Mouse (Mus musculus): ENCODE measurements around the gene Atp11b. TPM values are rescaled to one million over a fixed set of nuclear protein-coding genes. Genes with fewer than 3 reads are reported as not detected.
A peak's percentile ranks its signal among the peaks of the same experiment; 100 is the strongest.

Gene Atp11b
- polyA plus RNA-seq, 1 experiment = 82.5 TPM

DNA sequence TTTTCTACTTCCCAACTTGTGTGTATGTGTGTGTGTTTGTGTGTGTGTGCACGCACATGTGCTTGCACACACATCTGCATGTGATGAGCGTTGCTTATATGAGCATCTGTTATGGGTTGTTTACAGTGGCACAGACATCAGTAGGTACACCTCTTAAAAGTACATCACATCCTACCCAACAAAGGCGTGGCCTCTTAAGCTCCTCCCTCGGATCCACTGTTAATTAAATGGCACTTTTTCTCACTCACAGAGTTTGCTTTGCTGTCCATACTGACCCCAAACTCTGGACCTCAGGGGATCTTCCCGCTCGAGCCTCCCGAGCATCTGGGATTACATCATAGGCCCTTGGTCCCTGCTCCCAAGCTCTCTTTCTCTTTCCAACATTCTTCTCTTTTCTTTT, 31.1 kb upstream of the Atp11b start:
- peak overlapping the region; percentile 37; the same call in 1 of the 2 replicates for H3K4me3 ChIP-seq (ENCODE audit: low read depth, low read length)
- H3K27me3 ChIP-seq (ENCODE audit: control insufficient read depth, insufficient read depth, low read length, poor library complexity, severe bottlenecking) = no peaks in the 10 kb centered on the region
- TF ChIP-seq POLR2A (IDR thresholded peaks at IDR 0.05; ENCODE audit: insufficient read depth, low read length) (no peak), CTCF (IDR thresholded peaks at IDR 0.05; ENCODE audit: low read depth, low read length) (no peak), EP300 (IDR thresholded peaks at IDR 0.05; ENCODE audit: insufficient read depth, low read depth, low read length) (no peak)
- peaks cover 8% of the 10 kb centered on the region for H3K4me1 ChIP-seq (ENCODE audit: control insufficient read depth, insufficient read depth, low read length)
- H3K9ac ChIP-seq (ENCODE audit: low read depth, poor library complexity, severe bottlenecking) = 0 out of 2 replicates have a peak overlapping the region, but pooled peaks have one; percentile 40
- H3K27ac ChIP-seq (ENCODE audit: insufficient read depth, low read length) = peak overlapping the region; percentile 96
- no peaks in the 10 kb centered on the region for H3K36me3 ChIP-seq (ENCODE audit: control insufficient read depth, insufficient read depth, low read length, poor library complexity, severe bottlenecking)
- H3K9me3 ChIP-seq (replicated peaks; ENCODE audit: control insufficient read depth, insufficient read depth, low read length, poor library complexity, severe bottlenecking) = no peaks in the 10 kb centered on the region

- Histone ChIP-seq H3K36me3 (ENCODE audit: control insufficient read depth, insufficient read depth, low read length, poor library complexity, severe bottlenecking) (no peaks in the 10 kb centered on the region), H3K4me1 (ENCODE audit: control insufficient read depth, insufficient read depth, low read length) (peaks cover 5% of the 10 kb centered on the region), H3K9me3 (replicated peaks; ENCODE audit: control insufficient read depth, insufficient read depth, low read length, poor library complexity, severe bottlenecking) (no peaks in the 10 kb centered on the region), H3K9ac (ENCODE audit: low read depth, poor library complexity, severe bottlenecking) (peak overlapping the region; percentile 40; the same call in 1 of the 2 replicates), H3K27me3 (ENCODE audit: control insufficient read depth, insufficient read depth, low read length, poor library complexity, severe bottlenecking) (no peaks in the 10 kb centered on the region), H3K27ac (ENCODE audit: insufficient read depth, low read length) (peak overlapping the region; percentile 96), H3K4me3 (ENCODE audit: low read depth, low read length) (peak overlapping the region; percentile 47)
- TF ChIP-seq EP300 (IDR thresholded peaks at IDR 0.05; ENCODE audit: insufficient read depth, low read depth, low read length) (peak; percentile 99), POLR2A (IDR thresholded peaks at IDR 0.05; ENCODE audit: insufficient read depth, low read length) (no peak), CTCF (IDR thresholded peaks at IDR 0.05; ENCODE audit: low read depth, low read length) (no peak)
These were observed 30.2 kb upstream of the Atp11b start for GRCm38 (mm10) chr3:35723586-35724322.

DNA sequence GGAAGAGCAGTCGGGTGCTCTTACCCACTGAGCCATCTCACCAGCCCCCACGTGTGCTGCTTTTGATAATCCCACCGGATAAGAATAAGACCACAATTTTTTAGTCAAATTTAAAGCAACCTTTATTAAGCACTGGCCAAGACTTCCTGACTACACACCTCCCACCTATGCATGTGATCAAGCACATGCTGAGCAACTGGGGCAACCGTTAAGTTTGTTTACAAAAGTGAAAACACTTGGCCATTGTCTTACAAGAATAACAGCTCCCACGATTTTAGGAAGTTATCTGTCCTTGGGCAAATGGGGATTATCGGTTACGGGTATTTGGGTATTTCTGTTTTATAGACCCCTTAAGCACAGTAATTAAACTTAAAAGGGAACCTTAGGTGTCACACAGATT, 28.8 kb upstream of the Atp11b start:
- TF ChIP-seq CTCF (IDR thresholded peaks at IDR 0.05; ENCODE audit: low read depth, low read length) (no peak), EP300 (IDR thresholded peaks at IDR 0.05; ENCODE audit: insufficient read depth, low read depth, low read length) (no peak), POLR2A (IDR thresholded peaks at IDR 0.05; ENCODE audit: insufficient read depth, low read length) (no peak)
- Histone ChIP-seq H3K4me1 (ENCODE audit: control insufficient read depth, insufficient read depth, low read length) (peaks cover 2% of the 10 kb centered on the region), H3K4me3 (ENCODE audit: low read depth, low read length) (no peak overlapping the region), H3K27me3 (ENCODE audit: control insufficient read depth, insufficient read depth, low read length, poor library complexity, severe bottlenecking) (no peaks in the 10 kb centered on the region), H3K36me3 (ENCODE audit: control insufficient read depth, insufficient read depth, low read length, poor library complexity, severe bottlenecking) (no peaks in the 10 kb centered on the region), H3K9me3 (replicated peaks; ENCODE audit: control insufficient read depth, insufficient read depth, low read length, poor library complexity, severe bottlenecking) (no peaks in the 10 kb centered on the region), H3K9ac (ENCODE audit: low read depth, poor library complexity, severe bottlenecking) (no peak overlapping the region), H3K27ac (ENCODE audit: insufficient read depth, low read length) (peak overlapping the region; percentile 87)

GRCm38 (mm10) chr3:35726936-35727335, 27.0 kb upstream of the Atp11b start:
- H3K9ac ChIP-seq (ENCODE audit: low read depth, poor library complexity, severe bottlenecking) = no peak overlapping the region
- TF ChIP-seq POLR2A (IDR thresholded peaks at IDR 0.05; ENCODE audit: insufficient read depth, low read length) = no peak
- TF ChIP-seq CTCF (IDR thresholded peaks at IDR 0.05; ENCODE audit: low read depth, low read length) = no peak
- no peak for TF ChIP-seq EP300 (IDR thresholded peaks at IDR 0.05; ENCODE audit: insufficient read depth, low read depth, low read length)
- H3K4me3 ChIP-seq (ENCODE audit: low read depth, low read length) = no peak overlapping the region
- H3K27ac ChIP-seq (ENCODE audit: insufficient read depth, low read length) = 0 out of 2 replicates have a peak overlapping the region, but pooled peaks have one; percentile 49
- H3K36me3 ChIP-seq (ENCODE audit: control insufficient read depth, insufficient read depth, low read length, poor library complexity, severe bottlenecking) = no peaks in the 10 kb centered on the region
- peaks cover 6% of the 10 kb centered on the region; the same call in 1 of the 2 replicates for H3K9me3 ChIP-seq (replicated peaks; ENCODE audit: control insufficient read depth, insufficient read depth, low read length, poor library complexity, severe bottlenecking)
- H3K4me1 ChIP-seq (ENCODE audit: control insufficient read depth, insufficient read depth, low read length) = peaks cover 5% of the 10 kb centered on the region
- no peaks in the 10 kb centered on the region for H3K27me3 ChIP-seq (ENCODE audit: control insufficient read depth, insufficient read depth, low read length, poor library complexity, severe bottlenecking)

GRCm38 (mm10) chr3:35729490-35729889, 24.4 kb upstream of the Atp11b start:
- H3K4me3 ChIP-seq (ENCODE audit: low read depth, low read length) = no peak overlapping the region
- H3K27ac ChIP-seq (ENCODE audit: insufficient read depth, low read length) = no peak overlapping the region
- H3K4me1 ChIP-seq (ENCODE audit: control insufficient read depth, insufficient read depth, low read length) = peaks cover 5% of the 10 kb centered on the region
- H3K9ac ChIP-seq (ENCODE audit: low read depth, poor library complexity, severe bottlenecking) = no peak overlapping the region
- H3K36me3 ChIP-seq (ENCODE audit: control insufficient read depth, insufficient read depth, low read length, poor library complexity, severe bottlenecking) = no peaks in the 10 kb centered on the region
- H3K27me3 ChIP-seq (ENCODE audit: control insufficient read depth, insufficient read depth, low read length, poor library complexity, severe bottlenecking) = no peaks in the 10 kb centered on the region
- TF ChIP-seq POLR2A (IDR thresholded peaks at IDR 0.05; ENCODE audit: insufficient read depth, low read length) = no peak
- no peak for TF ChIP-seq EP300 (IDR thresholded peaks at IDR 0.05; ENCODE audit: insufficient read depth, low read depth, low read length)
- no peak for TF ChIP-seq CTCF (IDR thresholded peaks at IDR 0.05; ENCODE audit: low read depth, low read length)
- H3K9me3 ChIP-seq (replicated peaks; ENCODE audit: control insufficient read depth, insufficient read depth, low read length, poor library complexity, severe bottlenecking) = peaks cover 10% of the 10 kb centered on the region
